Mouse (Mus musculus) embryo, embryonic 10.5 days (tissue): ENCODE results near the gene Armcx1.
"Not testable (repeated sequence)": the region's sequence is repeated elsewhere in the genome, so short reads cannot be mapped to it uniquely, and the experiment has no call there.

ENCODE experiments used
- DNase-seq: peaks from one replicate; pipeline ENCODE4 v3.0.0-alpha.2; 2015; ENCODE audit warnings: low spot score

The Armcx1 gene

DNA sequence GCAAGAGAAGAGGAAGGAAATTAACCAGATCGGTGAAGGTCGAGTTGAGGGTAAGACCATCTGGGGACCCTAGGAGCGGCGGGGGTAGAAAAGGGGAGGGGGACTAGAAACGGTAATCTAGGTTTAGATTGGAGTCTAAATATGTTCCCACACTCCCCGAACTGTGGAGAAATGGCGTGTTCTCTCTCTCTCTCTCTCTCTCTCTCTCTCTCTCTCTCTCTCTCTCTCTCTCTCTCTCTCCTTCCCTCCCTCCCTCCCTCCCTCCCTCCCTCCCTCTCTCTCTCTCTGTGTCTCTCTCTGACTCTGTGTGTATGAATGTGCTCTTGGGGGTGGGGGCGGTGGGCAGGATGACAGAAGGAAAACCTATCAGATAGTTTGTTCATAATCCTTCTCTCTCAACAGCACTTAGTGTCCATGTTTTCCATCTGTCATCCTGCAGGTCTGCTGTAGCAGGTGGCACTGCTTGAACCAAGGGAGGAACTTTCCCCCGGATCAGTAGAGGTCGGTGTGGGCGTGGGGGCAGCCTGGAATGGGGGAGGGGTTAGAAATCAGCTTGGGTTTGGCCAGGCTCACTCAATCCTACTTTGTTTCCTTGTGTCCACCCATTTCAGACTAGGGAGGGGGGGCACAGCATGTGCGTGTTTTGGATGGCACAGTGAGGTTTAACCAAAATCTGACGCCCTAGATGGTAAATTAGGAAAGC, 39.7 kb downstream of the Armcx1 start:
- no peak for DNase-seq

DNA sequence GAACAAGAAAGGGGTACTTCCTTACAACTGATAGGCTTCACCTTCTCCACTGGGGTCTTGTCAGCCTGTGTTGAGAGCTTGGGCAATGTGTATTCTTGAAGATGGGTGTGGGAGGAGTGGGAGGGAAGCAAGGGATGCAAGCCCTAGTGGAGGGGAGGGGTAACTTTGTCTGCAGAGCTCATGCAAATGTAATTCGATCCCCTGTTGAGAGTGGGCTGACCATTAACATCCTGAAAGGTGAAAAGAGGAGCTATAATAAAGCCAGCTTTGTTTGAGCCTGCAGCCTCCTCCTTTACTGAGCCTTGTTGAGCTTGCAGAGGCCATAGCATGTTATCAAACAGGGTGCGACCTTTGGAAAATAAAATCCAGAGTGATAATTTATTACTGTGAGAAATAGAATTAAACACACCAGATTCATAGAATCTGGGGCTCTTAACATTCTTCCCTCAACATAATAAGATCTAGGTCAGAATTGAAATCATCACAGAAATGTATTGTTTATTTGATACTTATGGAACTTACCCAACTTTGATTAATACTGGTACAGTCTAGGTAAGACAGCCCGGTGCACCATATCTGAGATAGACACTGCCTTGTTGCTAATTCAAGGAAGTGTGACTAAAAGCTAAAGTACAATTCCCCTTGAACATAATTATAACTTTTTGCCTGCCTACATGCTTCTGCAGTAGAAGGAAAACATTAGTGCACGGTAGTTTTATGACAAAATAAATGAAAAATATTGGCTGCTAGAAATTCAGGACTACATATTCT, 45.9 kb downstream of the Armcx1 start:
- not testable (repeated sequence) for DNase-seq
